Mouse (Mus musculus) C2C12 (cell line): ENCODE measurements around the gene Asic2.

Experiments used
- CEBPB ChIP-seq: IDR thresholded peaks from one replicate; pipeline ENCODE4 v1.6.1; 2011; ENCODE audit warnings: low read depth, mild to moderate bottlenecking, control low read depth, moderate library complexity
- CTCF ChIP-seq: IDR thresholded peaks from one replicate; pipeline ENCODE4 v1.5.1; 2011; ENCODE audit not compliant: control insufficient read depth, insufficient read depth, insufficient read length
- FOSL1 ChIP-seq: IDR thresholded peaks from one replicate; pipeline ENCODE4 v1.8.0; 2011; ENCODE audit warnings: mild to moderate bottlenecking, low read length; ENCODE audit not compliant: poor library complexity, insufficient read depth, severe bottlenecking
- MAX ChIP-seq: IDR thresholded peaks from one replicate; pipeline ENCODE4 v1.6.1; 2011; ENCODE audit warnings: mild to moderate bottlenecking, control low read depth
- MYOG ChIP-seq: IDR thresholded peaks from one replicate; pipeline ENCODE4 v1.6.1; 2011; ENCODE audit not compliant: control insufficient read depth, insufficient read length; ENCODE audit errors: extremely low read depth
- USF1 ChIP-seq: IDR thresholded peaks from one replicate; pipeline ENCODE4 v1.6.1; 2011; ENCODE audit warnings: low read depth, mild to moderate bottlenecking, control low read depth, moderate library complexity

DNA sequence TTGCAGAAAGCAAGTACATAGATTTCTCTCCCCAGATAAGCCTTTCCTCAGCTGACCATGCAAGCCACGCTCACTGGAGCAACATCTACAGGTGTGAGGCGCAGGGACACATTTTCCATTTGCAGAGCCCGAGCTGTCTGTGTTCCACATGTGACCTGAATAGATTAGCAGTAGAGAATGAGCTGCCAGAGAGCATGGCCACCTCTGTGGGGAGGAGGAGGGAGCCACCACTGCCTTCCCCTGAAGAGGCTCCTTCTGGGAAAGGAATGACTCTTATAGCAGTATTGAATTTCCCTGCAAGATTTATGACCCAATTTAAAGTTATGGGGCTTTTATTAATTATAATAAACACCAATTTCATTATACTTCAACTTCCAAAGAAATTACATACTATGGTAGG is 230.5 kb downstream of the Asic2 start:
- TF ChIP-seq CTCF (no peak), MYOG (no peak), USF1 (no peak), MAX (no peak), FOSL1 (no peak), CEBPB (no peak)
